Mouse (Mus musculus) layer of hippocampus, adult 9-11 months (tissue): ENCODE data around the gene Ecm2.
A peak's percentile ranks its signal among the peaks of the same experiment; 100 is the strongest.

Source experiments
- DNase-seq: peaks from one replicate; pipeline ENCODE4 v3.0.0; 2022

Ecm2 gene

GRCm38 (mm10) chr13:49504510-49504909, at the start of gene Ecm2:
Ecm2 (plus strand) TSS chr13:49504810.
- no peak for DNase-seq

- no peak for DNase-seq
Observed at GRCm38 (mm10) chr13:49460276-49460675, 44.3 kb upstream of the Ecm2 start.

GRCm38 (mm10) chr13:49460692-49461414, 43.8 kb upstream of the Ecm2 start:
- DNase-seq: peak; percentile 84

GRCm38 (mm10) chr13:49461458-49462132, 43.0 kb upstream of the Ecm2 start:
- DNase-seq: no peak

- DNase-seq: no peak
Observed at GRCm38 (mm10) chr13:49462921-49463320, 41.7 kb upstream of the Ecm2 start.

GRCm38 (mm10) chr13:49465875-49466274, 38.7 kb upstream of the Ecm2 start:
- DNase-seq: no peak

- no peak for DNase-seq
Observed at GRCm38 (mm10) chr13:49466393-49467075, 38.1 kb upstream of the Ecm2 start.

GRCm38 (mm10) chr13:49467585-49467984, 37.0 kb upstream of the Ecm2 start:
- no peak for DNase-seq

GRCm38 (mm10) chr13:49469002-49469401, 35.6 kb upstream of the Ecm2 start:
- no peak for DNase-seq

GRCm38 (mm10) chr13:49470319-49470718, 34.3 kb upstream of the Ecm2 start:
- DNase-seq: no peak

- DNase-seq: no peak
Observed at GRCm38 (mm10) chr13:49470806-49471205, 33.8 kb upstream of the Ecm2 start.

- no peak for DNase-seq
Observed at GRCm38 (mm10) chr13:49471981-49472675, 32.5 kb upstream of the Ecm2 start.

- no peak for DNase-seq
Observed at GRCm38 (mm10) chr13:49472676-49473005, 32.0 kb upstream of the Ecm2 start.

- no peak for DNase-seq
Observed at GRCm38 (mm10) chr13:49477887-49478286, 26.7 kb upstream of the Ecm2 start.

GRCm38 (mm10) chr13:49478851-49479374, 25.7 kb upstream of the Ecm2 start:
- no peak for DNase-seq

- no peak for DNase-seq
Observed at GRCm38 (mm10) chr13:49479399-49479798, 25.2 kb upstream of the Ecm2 start.

GRCm38 (mm10) chr13:49480057-49480456, 24.6 kb upstream of the Ecm2 start:
- peak; percentile 56 for DNase-seq

GRCm38 (mm10) chr13:49480551-49480950, 24.1 kb upstream of the Ecm2 start:
- DNase-seq: peak; percentile 66

- DNase-seq: peak; percentile 60
Observed at GRCm38 (mm10) chr13:49485388-49485787, 19.2 kb upstream of the Ecm2 start.

- DNase-seq: no peak
Observed at GRCm38 (mm10) chr13:49492376-49493368, 11.9 kb upstream of the Ecm2 start, which contains the start of gene Tes3-ps. Tes3-ps (plus strand) TSS chr13:49493318.

GRCm38 (mm10) chr13:49505776-49506175, 1.2 kb downstream of the Ecm2 start:
- no peak for DNase-seq

- no peak for DNase-seq
Observed at GRCm38 (mm10) chr13:49507176-49507575, 2.6 kb downstream of the Ecm2 start.
